Comparison of ENCODE assay signal across 9 mouse cellular contexts in the genomic region with DNA sequence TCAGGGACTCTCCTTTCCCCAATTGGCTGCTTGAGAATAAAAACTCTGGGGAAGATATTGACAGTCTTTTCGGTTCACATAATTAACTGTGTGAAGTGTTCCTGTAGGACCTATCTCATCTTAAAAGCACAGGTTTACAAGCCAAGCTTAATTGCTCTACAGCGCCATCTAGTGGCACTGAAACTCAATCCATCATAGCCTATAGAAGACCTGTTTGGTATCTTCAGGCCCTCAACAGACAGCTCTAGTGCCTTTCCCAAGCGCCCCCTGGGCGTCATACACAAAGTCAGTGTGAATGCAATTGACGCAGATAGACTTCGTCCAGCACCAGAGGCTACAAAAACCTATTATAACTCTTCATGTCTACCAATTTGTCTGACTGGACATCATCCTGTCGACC.
DNase-seq lines count a peak whose midpoint lies in the region; ATAC-seq and TF ChIP-seq lines count a peak whose summit lies in the region.
"Had no signal": no experiment of that assay in that cellular context is flagged by ENCODE, and none has a peak within 500 bp of the region (broad histone marks: within the 10 kb centered on the region; RNA-seq: fewer than 3 reads in every experiment).

No protein-coding gene starts in this region.

- peak; percentile 47; the same call in 1 of the 2 replicates for ATAC-seq in lung, embryonic 14.5 days (ENCODE audit: insufficient read depth)

- no peak for TF ChIP-seq EP300 in CH12.LX (IDR thresholded peaks at IDR 0.05; ENCODE audit: low read length)

- peak; percentile 90 to 94 for TF ChIP-seq CTCF in CH12.LX (conservative IDR thresholded peaks at IDR 0.05 in 1 of 2, IDR thresholded peaks at IDR 0.05 in 1 of 2; ENCODE audit: low read depth in 2 of 2, low read length in 2 of 2)
- peak; percentile 76 for TF ChIP-seq CTCF in lung, embryonic 14.5 days (IDR thresholded peaks at IDR 0.05; ENCODE audit: low read depth)

- no peaks in the 10 kb centered on the region for H3K4me1 ChIP-seq in CH12.LX (ENCODE audit: control insufficient read depth in 1 of 2, insufficient read depth in 2 of 2)
- 0 out of 2 replicates have a peak, but pooled peaks cover 5% of the 10 kb centered on the region for H3K4me1 ChIP-seq in lung, embryonic 14.5 days (ENCODE audit: insufficient read depth)
- H3K4me1 ChIP-seq: limb, embryonic 13.5 days had no signal

- dilution Hi-C loops in CH12.LX (cut with MboI; ENCODE audit: extremely low pct_ligation_motif_present, extremely low pct_unique_long_range_greater_than_20kb, low sequenced_read_pairs): no loop called here

- H3K36me3 ChIP-seq in CH12.LX (replicated peaks in 1 of 2; ENCODE audit: control insufficient read depth in 1 of 2, insufficient read depth in 1 of 2, low read length in 1 of 2): no peaks in the 10 kb centered on the region
- H3K36me3 ChIP-seq in lung, embryonic 14.5 days (ENCODE audit: insufficient read depth): no peaks in the 10 kb centered on the region
- H3K36me3 ChIP-seq: limb, embryonic 13.5 days had no signal

- TF ChIP-seq POLR2A in CH12.LX (IDR thresholded peaks at IDR 0.05; ENCODE audit: low read depth, low read length): no peak

- DNase-seq in CH12.LX (ENCODE audit: extremely low read depth): peak; percentile 92
- peak; percentile 67 to 76 for DNase-seq in adrenal gland, adult 18-20 months (ENCODE audit: low spot score in 2 of 2)
- DNase-seq in embryo, embryonic 10 days (ENCODE audit: low spot score): peak; percentile 91
- DNase-seq in gastrocnemius, postnatal 25 days: peak; percentile 11
- DNase-seq in large intestine, adult 2 months (ENCODE audit: low read depth, low spot score): peak; percentile 67
- peak; percentile 92 for DNase-seq in lung, embryonic 14.5 days
- DNase-seq in retina, adult 2 months (ENCODE audit: low read depth, low spot score): peak; percentile 46
- peak; percentile 72 for DNase-seq in thymus, postnatal 25 days

- in situ Hi-C loops in CH12.LX (cut with MboI; ENCODE audit: low pct_ligation_motif_present, low pct_unique_long_range_greater_than_20kb, low sequenced_read_pairs): no loop called here

- H3K27me3 ChIP-seq in CH12.LX (replicated peaks): no peaks in the 10 kb centered on the region
- no peaks in the 10 kb centered on the region for H3K27me3 ChIP-seq in lung, embryonic 14.5 days (ENCODE audit: insufficient read depth, low read length)
- H3K27me3 ChIP-seq: limb, embryonic 13.5 days had no signal

- H3K4me3 ChIP-seq in CH12.LX (replicated peaks in 1 of 3; ENCODE audit: low read depth in 2 of 3, low read length in 2 of 3, poor library complexity in 1 of 3): no peak overlapping the region
- H3K4me3 ChIP-seq in lung, embryonic 14.5 days (ENCODE audit: low read depth, low read length): no peak overlapping the region
- H3K4me3 ChIP-seq: limb, embryonic 13.5 days had no signal

- no peaks in the 10 kb centered on the region for H3K9me3 ChIP-seq in CH12.LX (replicated peaks; ENCODE audit: low read length)
- no peaks in the 10 kb centered on the region for H3K9me3 ChIP-seq in lung, embryonic 14.5 days (ENCODE audit: low read depth, low read length)
- H3K9me3 ChIP-seq: limb, embryonic 13.5 days had no signal

- peak; percentile 81 for TF ChIP-seq RAD21 in CH12.LX (IDR thresholded peaks at IDR 0.05; ENCODE audit: low read depth, low read length)

- WGBS in large intestine, adult 2 months: 32% methylated on average over 7 of the region's 7 CpGs
- 45% methylated on average over 7 of the region's 7 CpGs for WGBS in lung, embryonic 14.5 days

- H3K9ac ChIP-seq in CH12.LX (ENCODE audit: insufficient read depth, low read depth): no peak overlapping the region
- H3K9ac ChIP-seq in lung, embryonic 14.5 days: no peak overlapping the region
- H3K9ac ChIP-seq: limb, embryonic 13.5 days had no signal

- H3K27ac ChIP-seq in CH12.LX (ENCODE audit: insufficient read depth, low read depth): no peak overlapping the region
- no peak overlapping the region for H3K27ac ChIP-seq in lung, embryonic 14.5 days (ENCODE audit: low read depth)
- H3K27ac ChIP-seq: limb, embryonic 13.5 days had no signal

- H3K4me2 ChIP-seq in CH12.LX (ENCODE audit: insufficient read depth, low read depth, poor library complexity, severe bottlenecking): no peak overlapping the region
- H3K4me2 ChIP-seq in lung, embryonic 14.5 days: no peak overlapping the region
- H3K4me2 ChIP-seq: limb, embryonic 13.5 days had no signal

- H3K79me2 ChIP-seq in CH12.LX (replicated peaks; ENCODE audit: control insufficient read depth, extremely low read depth, insufficient read depth, poor library complexity, severe bottlenecking): no peaks in the 10 kb centered on the region

TF ChIP-seq in CH12.LX, 34 proteins besides CTCF, POLR2A, EP300 and RAD21:
- no peak for TF ChIP-seq RCOR1 (conservative IDR thresholded peaks at IDR 0.05; ENCODE audit: low read depth, low read length)
- peak; percentile 79 for TF ChIP-seq SMC3 (IDR thresholded peaks at IDR 0.05; ENCODE audit: low read depth, low read length)
- TF ChIP-seq ZC3H11A (IDR thresholded peaks at IDR 0.05; ENCODE audit: low read depth, low read length): peak; percentile 25
TF ChIP-seq in CH12.LX: peak in this region for 2.

Comparison
In these comparisons a context has a peak if more than half of its experiments do, and no peak if none do; other contexts are left out.
1. DNase-seq: peak in every context shown above with its lines; median percentile 92 in CH12.LX; 92 in lung, embryonic 14.5 days; 91 in embryo, embryonic 10 days; 72 in thymus, postnatal 25 days; 72 in adrenal gland, adult 18-20 months; 67 in large intestine, adult 2 months; 46 in retina, adult 2 months; 11 in gastrocnemius, postnatal 25 days.